Mouse (Mus musculus): ENCODE data around the gene Dusp13. TPM values are rescaled to one million over a fixed set of nuclear protein-coding genes. Genes with fewer than 3 reads are reported as not detected.
A peak's percentile ranks its signal among the peaks of the same experiment; 100 is the strongest.

Gene Dusp13
- polyA plus RNA-seq, 1 experiment from 2014 or later = 0.17 TPM

DNA sequence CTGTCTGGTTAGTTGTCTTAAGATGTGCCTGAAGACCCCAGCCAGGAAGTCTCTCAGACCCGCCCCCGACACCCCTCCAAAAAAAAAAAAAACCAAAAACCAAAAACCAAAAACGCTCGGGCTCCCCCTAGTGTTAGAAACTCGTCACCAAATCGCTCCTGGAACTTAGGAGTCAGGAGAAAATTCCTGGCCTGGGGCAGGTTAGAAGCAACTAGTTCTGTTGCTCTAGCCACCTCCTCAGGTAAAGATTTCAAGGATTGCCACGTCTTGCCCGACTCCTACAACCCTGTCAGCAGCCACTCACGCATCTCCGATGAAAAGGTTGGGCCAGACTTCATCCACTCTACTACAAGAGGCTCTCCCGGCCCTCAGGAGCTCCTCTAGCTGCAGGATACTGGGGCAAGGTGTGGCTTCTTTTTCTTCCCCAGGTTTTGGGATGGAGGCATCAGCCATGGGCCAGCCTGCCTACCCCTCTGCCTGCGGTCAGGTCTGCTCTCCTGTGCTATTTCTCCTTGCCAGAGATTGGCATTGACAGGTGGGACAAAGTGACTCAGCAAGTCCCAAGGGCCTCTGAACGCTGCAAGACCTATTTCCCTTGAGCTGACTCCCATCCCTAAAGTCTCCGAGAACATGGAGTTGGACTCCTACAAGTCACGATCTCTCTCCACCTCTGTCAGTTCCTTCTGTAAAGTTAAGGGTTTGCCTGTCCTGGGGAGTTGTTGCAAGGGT lies 2.7 kb downstream of the Dusp13 start:
- H3K27ac ChIP-seq (ENCODE audit: low read length) = no peak overlapping the region
- no peak overlapping the region for H3K9ac ChIP-seq (replicated peaks; ENCODE audit: low read length)
- H3K36me3 ChIP-seq (ENCODE audit: insufficient read depth, low read length) = no peaks in the 10 kb centered on the region
- H3K27me3 ChIP-seq (ENCODE audit: insufficient read depth, low read length) = no peaks in the 10 kb centered on the region
- no peak for ATAC-seq (ENCODE audit: low FRiP score, low TSS enrichment)
- no peaks in the 10 kb centered on the region for H3K9me3 ChIP-seq (ENCODE audit: low read length)
- H3K4me1 ChIP-seq (ENCODE audit: insufficient read depth, low read length) = peaks cover 12% of the 10 kb centered on the region
- 43% methylated on average over 15 of the region's 15 CpGs for WGBS
- no peak overlapping the region for H3K4me3 ChIP-seq (ENCODE audit: low read length)
- H3K4me2 ChIP-seq (replicated peaks; ENCODE audit: low read depth, low read length) = no peak overlapping the region

DNA sequence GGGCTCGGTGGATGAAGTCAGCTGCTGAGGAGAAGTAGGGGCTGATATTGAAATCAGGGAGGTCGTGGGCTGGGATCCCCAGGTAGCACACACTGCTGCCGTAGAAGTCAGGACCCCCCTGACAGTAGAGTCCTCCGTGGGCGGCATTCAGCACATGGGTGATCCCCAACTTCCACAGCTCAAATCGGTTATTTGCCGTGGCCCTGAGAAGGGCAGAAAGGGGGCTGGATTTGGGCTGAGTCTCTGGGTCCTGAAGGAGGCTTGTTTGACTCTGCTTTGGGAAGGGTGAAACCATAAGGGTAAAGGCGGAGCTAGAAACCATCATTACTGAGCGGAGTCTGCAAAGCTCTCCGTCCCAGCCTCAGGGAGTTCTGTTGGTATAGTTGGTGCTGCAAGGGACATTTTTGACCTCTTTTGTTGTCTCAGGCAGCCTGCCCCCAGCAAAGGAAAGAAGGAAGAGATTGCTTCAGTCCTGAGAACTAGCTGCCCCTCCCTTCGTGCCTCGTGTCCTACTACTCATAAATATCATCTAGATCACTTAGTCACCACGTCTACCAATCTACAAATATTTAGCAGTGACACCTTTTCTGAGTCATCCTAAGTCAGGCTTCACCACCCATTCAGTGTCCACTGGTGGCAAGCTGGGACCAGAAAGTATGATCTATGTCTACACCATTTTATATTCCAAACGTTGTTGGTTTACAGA lies 3.4 kb downstream of the Dusp13 start:
- no peaks in the 10 kb centered on the region for H3K9me3 ChIP-seq (ENCODE audit: low read length)
- no peak overlapping the region for H3K9ac ChIP-seq (replicated peaks; ENCODE audit: low read length)
- H3K4me1 ChIP-seq (ENCODE audit: insufficient read depth, low read length) = peaks cover 8% of the 10 kb centered on the region
- H3K36me3 ChIP-seq (ENCODE audit: insufficient read depth, low read length) = no peaks in the 10 kb centered on the region
- H3K27me3 ChIP-seq (ENCODE audit: insufficient read depth, low read length) = no peaks in the 10 kb centered on the region
- no peak for ATAC-seq (ENCODE audit: low FRiP score, low TSS enrichment)
- H3K4me3 ChIP-seq (ENCODE audit: low read length) = no peak overlapping the region
- H3K27ac ChIP-seq (ENCODE audit: low read length) = no peak overlapping the region
- H3K4me2 ChIP-seq (replicated peaks; ENCODE audit: low read depth, low read length) = no peak overlapping the region
- 69% methylated on average over 14 of the region's 14 CpGs for WGBS

DNA sequence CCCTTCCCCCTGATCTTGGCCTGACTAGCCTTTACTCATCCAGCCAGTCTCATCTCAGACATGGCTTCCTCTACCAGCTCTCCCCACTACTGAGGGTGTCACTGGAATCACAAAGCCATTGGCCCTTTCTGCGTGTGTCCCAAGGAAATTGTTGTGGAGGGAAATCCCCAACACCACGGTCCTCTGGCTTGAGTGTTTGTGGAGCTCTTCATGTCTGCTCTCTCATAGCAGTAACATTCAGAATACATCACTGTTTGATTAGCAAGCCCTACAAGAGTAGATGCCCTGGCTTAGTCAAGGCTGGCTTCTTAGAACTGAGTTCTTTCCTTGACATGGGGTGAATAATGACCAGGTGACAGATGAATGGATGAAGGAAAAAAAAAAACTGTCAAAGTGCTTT lies 4.1 kb downstream of the Dusp13 start:
- no peak for ATAC-seq (ENCODE audit: low FRiP score, low TSS enrichment)
- H3K27me3 ChIP-seq (ENCODE audit: insufficient read depth, low read length) = no peaks in the 10 kb centered on the region
- H3K4me2 ChIP-seq (replicated peaks; ENCODE audit: low read depth, low read length) = no peak overlapping the region
- WGBS = 74% methylated on average over 2 of the region's 2 CpGs
- H3K9me3 ChIP-seq (ENCODE audit: low read length) = no peaks in the 10 kb centered on the region
- no peaks in the 10 kb centered on the region for H3K36me3 ChIP-seq (ENCODE audit: insufficient read depth, low read length)
- no peak overlapping the region for H3K27ac ChIP-seq (ENCODE audit: low read length)
- H3K9ac ChIP-seq (replicated peaks; ENCODE audit: low read length) = no peak overlapping the region
- peaks cover under 1% of the 10 kb centered on the region for H3K4me1 ChIP-seq (ENCODE audit: insufficient read depth, low read length)
- no peak overlapping the region for H3K4me3 ChIP-seq (ENCODE audit: low read length)

DNA sequence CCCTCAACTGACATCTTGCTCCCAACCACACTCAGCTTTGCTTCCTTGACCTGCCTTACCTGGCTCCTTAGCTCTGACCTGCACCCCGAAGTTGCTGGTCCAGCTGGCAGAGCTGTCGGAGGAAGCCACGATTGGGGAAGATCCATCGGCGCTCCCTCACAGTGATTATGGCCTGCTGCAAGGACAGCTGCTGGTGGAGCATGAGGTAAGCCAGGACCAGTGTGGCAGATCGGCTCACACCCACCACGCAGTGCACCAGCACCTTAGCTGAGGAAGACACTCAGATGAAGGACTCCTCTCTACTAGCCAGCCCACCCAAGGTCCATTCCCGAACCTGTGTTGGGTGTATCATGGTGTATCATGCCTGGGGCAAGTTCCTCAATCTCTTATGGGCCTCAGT lies 4.7 kb downstream of the Dusp13 start:
- ATAC-seq (ENCODE audit: low FRiP score, low TSS enrichment) = no peak
- 90% methylated on average over 8 of the region's 8 CpGs for WGBS
- Histone ChIP-seq H3K27me3 (ENCODE audit: insufficient read depth, low read length) (no peaks in the 10 kb centered on the region), H3K36me3 (ENCODE audit: insufficient read depth, low read length) (no peaks in the 10 kb centered on the region), H3K9me3 (ENCODE audit: low read length) (no peaks in the 10 kb centered on the region), H3K27ac (ENCODE audit: low read length) (no peak overlapping the region), H3K4me3 (ENCODE audit: low read length) (no peak overlapping the region), H3K4me2 (replicated peaks; ENCODE audit: low read depth, low read length) (no peak overlapping the region), H3K9ac (replicated peaks; ENCODE audit: low read length) (no peak overlapping the region), H3K4me1 (ENCODE audit: insufficient read depth, low read length) (no peaks in the 10 kb centered on the region)

DNA sequence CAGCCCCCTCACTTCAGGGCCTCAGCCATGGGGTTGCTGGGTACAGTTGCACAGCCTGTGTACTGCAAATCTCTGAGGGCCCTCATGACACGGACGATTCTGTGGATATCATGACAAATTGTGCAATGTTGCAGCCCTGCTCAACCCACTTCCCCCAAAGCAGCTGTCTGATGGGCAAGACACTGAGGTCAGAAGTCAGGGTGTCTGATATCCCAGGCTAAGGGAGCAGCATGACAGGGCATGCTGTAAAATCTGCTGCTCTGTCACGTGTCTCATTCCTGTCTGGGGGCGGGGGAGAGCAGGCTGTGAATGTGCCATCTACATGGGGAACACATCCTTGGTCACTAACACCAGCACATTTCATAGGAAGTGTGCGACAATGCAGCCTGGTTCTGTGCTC lies 5.8 kb downstream of the Dusp13 start:
- no peak overlapping the region for H3K27ac ChIP-seq (ENCODE audit: low read length)
- no peak for ATAC-seq (ENCODE audit: low FRiP score, low TSS enrichment)
- H3K4me1 ChIP-seq (ENCODE audit: insufficient read depth, low read length) = no peaks in the 10 kb centered on the region
- H3K4me3 ChIP-seq (ENCODE audit: low read length) = no peak overlapping the region
- no peaks in the 10 kb centered on the region for H3K9me3 ChIP-seq (ENCODE audit: low read length)
- no peaks in the 10 kb centered on the region for H3K27me3 ChIP-seq (ENCODE audit: insufficient read depth, low read length)
- WGBS = 57% methylated on average over 5 of the region's 5 CpGs
- no peak overlapping the region for H3K4me2 ChIP-seq (replicated peaks; ENCODE audit: low read depth, low read length)
- no peak overlapping the region for H3K9ac ChIP-seq (replicated peaks; ENCODE audit: low read length)
- no peaks in the 10 kb centered on the region for H3K36me3 ChIP-seq (ENCODE audit: insufficient read depth, low read length)

DNA sequence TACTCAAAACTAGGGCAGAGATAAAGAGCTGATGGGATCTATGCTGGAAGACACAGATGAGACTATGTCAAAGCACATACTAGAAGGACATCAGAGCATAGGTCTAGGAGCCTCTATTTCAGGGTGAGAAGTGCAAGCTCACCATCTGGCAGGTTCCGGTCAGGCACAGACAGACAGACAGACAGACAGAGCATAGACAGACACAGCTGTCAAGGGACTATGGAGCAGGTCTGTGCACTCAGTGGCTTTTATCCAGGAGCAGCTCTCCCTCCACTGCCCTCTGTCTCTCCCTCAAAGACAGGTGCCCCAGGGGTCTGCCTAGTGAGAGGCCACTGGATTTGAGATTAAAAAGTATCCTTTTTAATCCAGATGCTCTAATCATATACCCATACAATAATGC lies 6.8 kb downstream of the Dusp13 start:
- Histone ChIP-seq H3K4me1 (ENCODE audit: insufficient read depth, low read length) (no peaks in the 10 kb centered on the region), H3K9ac (replicated peaks; ENCODE audit: low read length) (no peak overlapping the region), H3K9me3 (ENCODE audit: low read length) (no peaks in the 10 kb centered on the region), H3K4me2 (replicated peaks; ENCODE audit: low read depth, low read length) (no peak overlapping the region), H3K36me3 (ENCODE audit: insufficient read depth, low read length) (no peaks in the 10 kb centered on the region), H3K4me3 (ENCODE audit: low read length) (no peak overlapping the region), H3K27me3 (ENCODE audit: insufficient read depth, low read length) (no peaks in the 10 kb centered on the region), H3K27ac (ENCODE audit: low read length) (no peak overlapping the region)
- WGBS = 86% methylated on average over 1 of the region's 1 CpGs
- ATAC-seq (ENCODE audit: low FRiP score, low TSS enrichment) = no peak

DNA sequence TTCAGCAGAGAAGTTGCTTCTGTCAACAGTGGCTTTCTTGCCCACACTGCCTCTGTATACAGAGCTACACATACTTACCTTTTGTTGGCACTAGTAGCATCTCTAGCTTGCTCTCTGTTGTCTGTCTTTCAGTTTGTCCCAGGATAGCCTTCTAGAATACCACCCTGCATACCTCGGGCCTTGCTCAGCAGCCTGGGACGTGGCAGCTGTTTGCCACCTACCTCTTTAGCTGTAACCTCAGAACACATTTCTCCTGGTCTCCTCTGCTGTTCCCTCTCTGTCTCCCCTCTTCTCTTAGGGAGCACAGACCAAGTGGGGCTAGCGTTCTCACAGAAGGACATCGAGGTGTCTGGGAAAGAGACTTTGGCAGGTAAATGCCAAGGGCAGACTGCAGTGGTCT lies 8.5 kb downstream of the Dusp13 start:
- 86% methylated on average over 4 of the region's 4 CpGs for WGBS
- Histone ChIP-seq H3K27me3 (ENCODE audit: insufficient read depth, low read length) (no peaks in the 10 kb centered on the region), H3K9ac (replicated peaks; ENCODE audit: low read length) (no peak overlapping the region), H3K9me3 (ENCODE audit: low read length) (no peaks in the 10 kb centered on the region), H3K4me2 (replicated peaks; ENCODE audit: low read depth, low read length) (no peak overlapping the region), H3K4me3 (ENCODE audit: low read length) (no peak overlapping the region), H3K36me3 (ENCODE audit: insufficient read depth, low read length) (no peaks in the 10 kb centered on the region), H3K27ac (ENCODE audit: low read length) (no peak overlapping the region), H3K4me1 (ENCODE audit: insufficient read depth, low read length) (no peaks in the 10 kb centered on the region)
- ATAC-seq (ENCODE audit: low FRiP score, low TSS enrichment) = no peak

DNA sequence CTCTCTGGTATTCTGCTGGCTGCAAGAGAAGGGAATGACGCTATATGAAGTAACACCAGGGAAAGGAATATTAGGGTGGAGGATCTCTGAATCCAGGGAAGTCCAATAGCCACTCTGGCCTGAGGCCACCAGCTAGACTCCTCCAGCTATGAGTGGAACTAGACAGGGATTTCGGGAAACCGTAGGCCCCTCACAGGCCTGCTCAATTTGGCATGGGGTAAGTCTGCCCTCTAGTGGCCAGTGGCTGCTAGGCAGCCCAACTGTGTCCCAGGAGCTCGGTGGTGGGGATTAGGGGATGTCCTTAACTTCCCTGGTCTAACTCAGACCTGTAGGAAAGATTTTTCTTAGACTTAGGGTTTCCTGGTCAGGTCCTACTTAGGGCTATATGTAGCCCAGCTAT lies 9.2 kb downstream of the Dusp13 start:
- no peak overlapping the region for H3K9ac ChIP-seq (replicated peaks; ENCODE audit: low read length)
- no peaks in the 10 kb centered on the region for H3K36me3 ChIP-seq (ENCODE audit: insufficient read depth, low read length)
- 9% methylated on average over 4 of the region's 4 CpGs for WGBS
- peak; percentile 83 for ATAC-seq (ENCODE audit: low FRiP score, low TSS enrichment)
- H3K27me3 ChIP-seq (ENCODE audit: insufficient read depth, low read length) = no peaks in the 10 kb centered on the region
- no peaks in the 10 kb centered on the region for H3K9me3 ChIP-seq (ENCODE audit: low read length)
- no peaks in the 10 kb centered on the region for H3K4me1 ChIP-seq (ENCODE audit: insufficient read depth, low read length)
- no peak overlapping the region for H3K4me3 ChIP-seq (ENCODE audit: low read length)
- H3K4me2 ChIP-seq (replicated peaks; ENCODE audit: low read depth, low read length) = no peak overlapping the region
- H3K27ac ChIP-seq (ENCODE audit: low read length) = no peak overlapping the region

DNA sequence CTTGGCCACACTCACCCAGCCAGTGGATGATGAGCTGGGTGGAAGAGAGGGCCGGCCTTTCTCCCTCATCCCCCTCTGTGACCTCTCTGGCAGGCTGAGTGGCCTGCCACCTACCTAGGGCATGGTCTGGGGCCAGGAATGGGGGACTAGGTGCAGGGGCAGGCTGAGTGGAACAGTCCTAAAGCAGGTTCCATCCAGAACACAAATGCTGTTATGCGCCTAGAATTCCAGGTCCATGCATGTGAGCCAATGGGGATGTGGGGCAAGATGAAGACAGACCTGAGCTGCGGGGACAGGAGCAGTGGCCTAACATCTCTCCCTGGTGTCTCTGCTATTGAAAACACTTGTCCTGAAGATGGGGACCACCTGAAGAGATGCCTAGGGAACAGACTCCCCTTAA lies 9.7 kb downstream of the Dusp13 start:
- no peak overlapping the region for H3K9ac ChIP-seq (replicated peaks; ENCODE audit: low read length)
- no peaks in the 10 kb centered on the region for H3K9me3 ChIP-seq (ENCODE audit: low read length)
- no peaks in the 10 kb centered on the region for H3K4me1 ChIP-seq (ENCODE audit: insufficient read depth, low read length)
- no peak for ATAC-seq (ENCODE audit: low FRiP score, low TSS enrichment)
- no peak overlapping the region for H3K27ac ChIP-seq (ENCODE audit: low read length)
- no peak overlapping the region for H3K4me2 ChIP-seq (replicated peaks; ENCODE audit: low read depth, low read length)
- H3K4me3 ChIP-seq (ENCODE audit: low read length) = no peak overlapping the region
- 88% methylated on average over 3 of the region's 3 CpGs for WGBS
- H3K27me3 ChIP-seq (ENCODE audit: insufficient read depth, low read length) = no peaks in the 10 kb centered on the region
- H3K36me3 ChIP-seq (ENCODE audit: insufficient read depth, low read length) = no peaks in the 10 kb centered on the region

DNA sequence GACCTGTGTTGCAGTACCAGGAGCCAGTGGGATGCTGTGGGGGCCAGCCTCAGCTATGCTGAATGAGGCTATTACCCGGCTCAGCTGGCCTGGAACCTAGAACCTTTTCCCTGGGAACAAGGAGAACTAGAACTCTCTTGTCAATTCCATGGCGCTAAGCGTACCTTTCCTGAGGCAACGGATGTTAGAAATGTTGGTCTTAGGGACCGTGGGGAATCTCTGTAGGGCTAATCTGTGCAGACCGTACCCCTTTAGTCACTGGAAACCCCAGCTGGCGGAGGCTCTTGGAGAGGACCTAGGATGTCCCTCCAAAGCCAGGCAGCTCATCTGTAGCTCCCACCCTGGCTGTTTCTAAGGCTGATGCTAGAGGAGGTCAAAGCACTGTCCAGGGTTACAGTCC lies 10.6 kb downstream of the Dusp13 start:
- no peaks in the 10 kb centered on the region for H3K36me3 ChIP-seq (ENCODE audit: insufficient read depth, low read length)
- H3K4me2 ChIP-seq (replicated peaks; ENCODE audit: low read depth, low read length) = no peak overlapping the region
- H3K4me1 ChIP-seq (ENCODE audit: insufficient read depth, low read length) = no peaks in the 10 kb centered on the region
- no peak overlapping the region for H3K27ac ChIP-seq (ENCODE audit: low read length)
- no peak overlapping the region for H3K9ac ChIP-seq (replicated peaks; ENCODE audit: low read length)
- ATAC-seq (ENCODE audit: low FRiP score, low TSS enrichment) = no peak
- H3K9me3 ChIP-seq (ENCODE audit: low read length) = no peaks in the 10 kb centered on the region
- no peaks in the 10 kb centered on the region for H3K27me3 ChIP-seq (ENCODE audit: insufficient read depth, low read length)
- WGBS = 92% methylated on average over 7 of the region's 7 CpGs
- no peak overlapping the region for H3K4me3 ChIP-seq (ENCODE audit: low read length)

Measured in kidney, embryonic 16.5 days (tissue).